Mouse (Mus musculus) thymus, adult 2 months (tissue): ENCODE measurements around the gene Polr1d.

Source experiments
- CTCF ChIP-seq: fragments of 200-500 bp; IDR thresholded peaks from 2 replicates; pipeline ENCODE4 v1.5.1; 2012; ENCODE audit warnings: mild to moderate bottlenecking, control low read depth, low read length, moderate library complexity, borderline replicate concordance; ENCODE audit not compliant: control insufficient read depth, poor library complexity, insufficient read depth; ENCODE audit errors: extremely low read depth
- POLR2A ChIP-seq: fragments of 200-500 bp; IDR thresholded peaks from 2 replicates; pipeline ENCODE4 v1.6.1; 2012; ENCODE audit warnings: mild to moderate bottlenecking, low read length, control low read depth, moderate library complexity; ENCODE audit not compliant: control insufficient read depth, poor library complexity, insufficient read depth; ENCODE audit errors: extremely low read depth

DNA sequence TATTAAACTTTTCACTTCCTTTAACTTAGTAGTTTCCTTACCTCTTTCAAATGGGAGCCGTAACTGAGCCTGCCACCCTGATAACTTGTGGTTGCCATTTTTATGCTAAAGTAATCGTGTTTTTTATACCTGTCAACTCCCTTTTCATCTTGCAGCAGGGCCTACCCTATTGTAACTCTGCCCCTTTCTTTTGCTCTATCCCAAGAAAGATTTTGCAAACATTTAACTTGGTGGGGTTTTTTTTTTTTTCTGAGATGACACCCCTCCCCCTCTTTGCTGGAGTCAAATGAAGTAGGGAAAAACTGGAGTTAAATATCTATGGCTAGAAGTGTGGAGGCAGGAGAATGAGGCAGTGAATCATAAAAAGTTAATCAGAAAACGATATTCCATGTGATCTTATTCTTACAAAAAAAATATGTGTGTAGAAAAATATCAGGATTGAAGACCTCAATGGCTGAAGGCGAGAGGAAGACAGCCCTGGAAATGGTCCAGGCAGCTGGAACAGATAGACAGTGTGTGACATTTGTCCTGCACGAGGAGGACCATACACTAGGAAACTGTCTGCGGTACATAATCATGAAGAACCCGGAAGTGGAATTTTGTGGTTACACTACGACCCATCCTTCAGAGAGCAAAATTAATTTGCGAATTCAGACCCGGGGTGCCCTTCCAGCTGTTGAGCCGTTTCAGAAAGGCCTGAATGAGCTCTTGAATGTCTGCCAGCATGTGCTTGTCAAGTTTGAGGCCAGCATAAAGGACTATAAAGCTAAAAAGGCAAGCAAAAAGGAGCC, 1.5 kb downstream of the Polr1d start:
- no peak for TF ChIP-seq POLR2A
- no peak for TF ChIP-seq CTCF
